Mouse (Mus musculus) kidney, postnatal 25 days (tissue): ENCODE data around the gene Patz1.
A peak's percentile ranks its signal among the peaks of the same experiment; 100 is the strongest.

Source experiments
- DNase-seq, 2 experiments: peaks; one replicate each; pipeline ENCODE4 v3.0.0; 2021; ENCODE audit warnings: mixed read lengths in 2 of 2

Patz1 gene

DNA sequence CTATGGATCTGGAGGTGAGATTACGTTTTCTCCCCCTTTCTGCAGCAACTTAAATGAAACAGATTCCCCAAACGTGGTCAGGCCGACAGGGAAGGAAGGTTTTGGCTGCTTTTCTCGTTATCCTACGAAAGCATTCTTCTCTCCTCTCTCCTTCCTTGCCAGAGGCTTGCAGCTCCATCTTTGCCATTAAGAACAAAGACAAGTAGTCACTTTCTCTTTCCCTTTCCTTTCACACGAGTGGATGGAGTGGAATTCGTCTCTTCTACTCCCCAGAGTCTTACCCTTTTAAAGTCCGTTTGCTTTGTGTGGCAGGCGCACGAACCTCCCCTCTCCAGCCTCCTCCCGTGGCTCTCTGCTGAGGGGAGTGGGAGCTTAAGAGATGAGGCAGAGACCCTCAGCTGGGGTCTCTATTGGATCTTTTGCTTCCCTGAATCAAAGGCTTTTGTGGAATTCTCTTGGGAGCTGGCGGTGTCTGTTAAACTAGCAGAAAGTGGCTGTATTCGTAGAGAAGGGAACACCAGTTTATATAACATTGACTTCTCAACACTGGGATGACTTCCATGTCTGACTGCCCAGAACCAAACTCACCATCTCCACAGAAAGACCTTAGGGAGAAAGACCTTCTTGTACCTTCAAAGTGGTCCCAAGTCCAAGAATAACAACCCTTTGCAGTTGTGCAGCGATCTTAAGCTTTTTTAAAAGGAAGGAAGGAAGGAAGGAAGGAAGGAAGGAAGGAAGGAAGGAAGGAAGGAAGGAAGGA lies 42.5 kb downstream of the Patz1 start:
- no peak for DNase-seq

DNA sequence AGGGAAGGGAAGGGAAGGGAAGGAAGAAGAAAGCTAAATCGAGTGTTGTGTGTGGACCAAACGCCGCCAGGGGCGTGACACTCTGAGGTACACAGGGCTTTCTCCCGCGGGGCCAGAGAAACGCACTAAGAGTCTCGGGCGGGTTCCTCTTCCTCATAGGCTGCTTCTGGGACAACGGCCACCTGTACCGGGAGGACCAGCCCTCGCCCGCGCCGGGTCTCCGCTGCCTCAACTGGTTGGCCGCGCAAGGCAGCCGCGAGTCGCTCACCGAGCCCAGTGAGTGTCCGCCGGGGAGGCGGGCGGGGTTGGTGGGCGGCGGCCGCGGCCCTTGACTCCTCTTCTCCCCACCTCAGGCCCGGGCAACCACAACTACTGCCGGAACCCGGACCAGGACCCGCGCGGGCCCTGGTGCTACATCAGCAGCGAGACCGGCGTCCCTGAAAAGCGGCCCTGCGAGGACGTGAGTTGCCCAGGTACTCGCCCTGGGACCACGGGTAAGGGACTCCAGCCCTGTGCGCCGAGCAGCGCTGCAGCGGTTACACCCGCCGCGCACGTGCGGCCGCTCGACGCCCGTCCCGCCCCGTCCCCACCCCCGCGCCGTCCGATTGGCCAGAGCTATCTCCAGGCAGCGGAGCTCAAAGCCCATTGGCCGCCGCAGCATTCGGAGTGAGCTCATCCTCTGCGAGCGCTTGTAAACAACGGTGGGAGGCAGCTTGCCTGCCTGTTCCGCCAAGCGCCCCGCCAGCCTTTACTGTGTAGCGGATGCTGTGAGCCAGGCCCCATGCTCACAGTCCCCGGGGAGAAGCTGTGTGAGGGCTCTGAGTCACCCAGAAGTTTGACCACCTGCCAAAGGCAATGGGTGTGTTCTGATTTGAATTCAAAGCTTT lies 43.3 kb downstream of the Patz1 start:
- DNase-seq, result peak; percentile 91 to 97

DNA sequence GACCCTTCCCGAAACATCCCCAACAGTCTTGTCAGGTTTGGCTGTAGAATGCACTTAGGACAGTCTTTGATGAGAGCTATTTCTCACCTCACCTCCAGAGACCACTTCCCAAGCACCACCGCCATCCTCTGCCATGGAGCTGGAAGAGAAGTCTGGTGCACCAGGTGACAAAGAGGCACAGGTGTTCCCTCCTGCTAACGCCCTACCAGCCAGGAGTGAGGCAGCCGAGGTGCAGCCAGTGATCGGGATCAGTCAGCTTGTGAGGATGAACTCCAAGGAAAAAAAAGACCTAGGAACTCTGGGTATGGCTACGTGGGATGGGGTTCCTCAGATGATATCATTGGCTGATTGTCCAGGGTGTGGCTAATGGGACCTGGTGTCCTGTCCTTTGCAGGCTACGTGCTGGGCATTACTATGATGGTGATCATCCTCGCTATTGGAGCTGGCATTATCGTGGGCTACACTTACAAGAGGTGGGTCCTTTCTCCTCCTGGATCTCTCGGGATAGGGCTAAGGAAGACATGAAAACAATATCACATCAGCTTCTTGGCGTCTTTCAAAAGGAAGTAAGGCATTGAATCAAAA lies 44.5 kb downstream of the Patz1 start:
- no peak for DNase-seq

DNA sequence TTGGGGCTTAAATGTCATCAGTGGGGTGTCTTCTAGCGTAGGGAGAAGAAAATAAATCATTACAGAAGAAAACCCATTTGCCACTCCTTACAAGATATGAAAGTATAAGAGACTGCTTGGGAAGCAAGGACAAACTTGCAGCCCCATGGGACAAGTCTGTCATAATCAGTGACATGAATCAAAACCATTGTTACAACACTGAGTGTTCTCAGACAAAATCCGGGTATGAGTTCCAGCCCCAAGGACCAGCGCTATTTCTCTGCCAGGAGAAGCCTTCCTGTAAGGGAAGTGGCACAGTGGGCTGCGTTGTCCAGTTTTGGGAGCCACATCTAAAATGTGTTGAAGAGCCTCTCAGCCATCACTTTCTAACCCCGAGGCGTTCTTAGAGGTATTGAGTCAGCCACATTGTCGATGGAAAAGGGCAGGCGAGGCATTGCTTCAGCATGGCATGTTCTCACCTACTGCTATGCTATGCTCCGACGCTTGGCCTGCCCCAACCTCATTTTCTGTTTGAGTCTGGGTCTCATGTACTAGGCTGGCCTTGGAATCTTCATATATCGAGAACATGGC lies 45.6 kb downstream of the Patz1 start:
- no peak for DNase-seq

DNA sequence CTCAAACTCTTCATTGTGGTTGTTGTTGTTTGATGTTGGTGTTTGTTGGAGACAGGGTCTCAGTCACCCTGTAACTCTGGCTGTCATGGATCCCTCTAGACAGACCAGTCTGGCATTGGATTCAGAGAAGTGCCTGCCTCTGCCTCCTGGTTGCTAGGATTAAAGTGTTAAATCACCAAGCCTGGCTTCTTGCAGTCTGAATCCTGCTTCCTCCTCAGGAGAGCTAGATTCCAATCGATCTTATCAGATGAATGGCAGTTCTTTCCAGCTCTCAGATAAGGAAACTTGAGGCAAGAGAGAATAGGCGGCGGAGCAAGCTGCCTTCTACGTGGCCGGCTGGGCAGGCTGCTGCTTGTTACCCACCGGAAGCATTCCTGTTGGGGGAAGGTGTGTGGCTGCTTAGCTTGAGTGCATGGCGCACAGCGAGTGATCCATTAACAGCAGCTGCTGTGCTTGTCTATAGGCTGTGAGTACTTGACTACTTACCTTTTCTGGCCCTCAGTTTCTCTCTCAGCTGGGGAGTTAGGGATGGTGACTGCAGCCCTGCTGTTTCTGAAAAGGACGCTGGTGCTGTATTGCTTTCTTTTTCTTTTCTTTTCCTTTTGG lies 46.1 kb downstream of the Patz1 start:
- DNase-seq, result peak in 1 of 2 experiments; percentile 57

DNA sequence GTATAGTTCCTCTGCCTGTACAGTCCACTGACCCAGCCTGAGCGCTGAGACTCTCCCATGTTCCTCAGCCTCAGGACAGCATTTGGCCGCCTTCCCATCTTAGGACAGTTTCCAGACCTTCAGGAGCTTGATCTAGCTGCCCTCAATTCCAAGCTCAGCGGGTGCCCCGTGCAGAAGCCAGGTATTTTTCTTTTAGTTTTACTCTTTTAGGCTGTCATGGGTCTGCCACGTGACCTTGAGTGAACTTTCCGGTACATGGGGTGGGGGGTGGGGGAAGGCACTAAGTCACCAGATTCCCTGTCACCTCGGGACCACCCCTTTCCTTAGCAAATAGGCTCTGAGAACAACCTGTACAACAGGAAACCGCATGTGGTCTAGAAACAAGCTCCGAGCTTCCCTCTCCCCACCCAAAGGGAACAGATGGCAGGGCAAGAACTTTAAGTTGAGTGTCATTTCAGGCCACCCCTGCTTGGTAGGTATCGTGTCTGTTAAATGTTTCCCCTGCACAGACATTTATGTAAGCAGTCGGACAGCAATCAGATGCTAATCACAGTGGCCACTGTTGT lies 47.1 kb downstream of the Patz1 start:
- DNase-seq, result peak; percentile 62 to 73

DNA sequence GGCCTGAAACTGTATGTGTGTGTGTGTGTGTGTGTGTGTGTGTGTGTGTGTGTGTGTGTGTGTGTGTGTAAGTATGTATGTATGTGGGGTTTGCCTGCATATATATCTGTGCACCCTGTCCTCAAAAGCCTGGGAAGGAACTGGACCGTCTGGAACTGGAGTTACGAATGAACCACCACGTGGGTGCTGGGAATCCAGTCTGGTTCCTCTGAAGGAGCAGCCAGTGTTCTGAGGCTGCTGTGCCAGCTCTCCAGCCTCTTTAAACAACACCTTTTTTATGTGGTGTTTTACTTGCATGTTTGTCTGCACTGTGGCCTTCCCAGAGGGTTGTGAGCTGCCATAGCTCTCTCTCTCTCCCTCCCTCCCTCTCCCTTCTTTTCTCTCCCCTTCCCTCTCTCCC lies 47.9 kb downstream of the Patz1 start:
- no peak for DNase-seq

DNA sequence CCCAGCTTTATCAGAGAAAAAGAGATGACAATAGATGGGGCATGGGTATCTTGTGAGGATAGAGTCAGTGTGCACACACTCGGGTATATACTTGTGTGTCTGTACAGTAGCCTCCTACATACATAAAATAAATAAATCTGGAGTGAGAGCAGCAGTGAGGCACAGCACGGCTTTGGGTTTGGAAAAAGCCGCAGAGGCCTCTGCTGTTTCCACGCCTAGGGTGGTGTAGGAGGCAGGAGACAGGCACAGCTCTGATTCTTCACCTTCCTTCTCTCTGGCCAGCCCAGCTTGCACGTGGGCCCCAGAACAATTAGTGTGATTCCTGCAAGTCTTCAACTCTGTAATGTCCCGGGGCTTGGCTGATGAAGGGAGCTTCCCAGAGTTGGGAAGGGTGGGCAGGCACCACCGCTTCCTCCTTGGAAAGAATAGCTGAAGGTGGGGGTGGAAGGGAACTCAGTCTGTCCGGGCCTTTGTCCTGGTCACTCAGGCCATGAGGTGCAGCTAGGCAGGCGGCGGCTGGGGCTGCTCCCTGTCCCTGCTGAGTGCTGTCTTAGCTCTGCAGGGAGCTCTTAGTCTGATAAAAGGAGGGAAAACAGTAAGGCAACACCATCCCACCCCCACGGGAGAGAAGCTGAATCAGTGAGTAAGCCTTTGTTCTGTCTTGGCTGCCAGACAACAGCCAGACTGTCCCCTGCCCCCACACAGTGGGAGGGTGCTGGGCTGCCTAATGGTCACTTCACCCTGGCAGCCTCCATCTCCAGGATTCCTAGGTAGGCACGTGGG lies 48.7 kb downstream of the Patz1 start:
- DNase-seq, result peak in 1 of 2 experiments; percentile 57

DNA sequence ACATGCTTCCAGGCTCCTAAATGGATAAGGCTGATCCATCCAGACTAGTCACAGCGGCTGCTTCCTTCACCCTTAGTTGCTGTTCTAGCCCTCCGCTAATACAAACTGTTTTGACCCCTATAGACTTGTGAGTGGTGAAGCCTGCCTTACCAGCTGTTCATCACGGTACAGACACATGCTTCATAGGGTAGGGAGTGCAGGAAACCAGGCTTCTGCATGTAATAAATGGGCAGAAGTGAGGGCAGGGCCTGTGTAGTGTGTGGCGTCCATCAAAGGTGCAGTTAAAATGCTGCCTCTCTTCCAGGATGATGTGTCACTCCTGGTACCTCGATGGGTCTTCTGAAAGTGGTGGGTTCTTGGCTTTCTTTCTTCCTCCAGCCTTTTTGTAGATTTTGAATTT lies 49.3 kb downstream of the Patz1 start:
- no peak for DNase-seq

DNA sequence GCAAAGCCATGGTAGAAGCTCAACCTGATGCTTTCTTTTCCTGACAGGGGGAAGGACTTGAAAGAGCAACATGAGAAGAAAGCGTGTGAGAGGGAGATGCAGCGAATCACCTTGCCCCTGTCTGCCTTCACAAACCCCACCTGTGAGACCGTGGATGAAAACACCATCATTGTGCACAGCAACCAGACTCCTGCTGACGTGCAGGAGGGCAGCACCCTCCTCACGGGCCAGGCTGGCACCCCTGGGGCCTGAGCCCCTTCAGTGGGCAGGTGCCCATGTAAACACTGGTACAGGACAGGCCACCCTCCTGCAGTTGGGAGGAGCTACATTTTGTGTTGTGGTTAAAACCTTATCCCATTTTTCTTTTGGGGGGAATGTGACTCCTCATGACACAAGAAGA lies 52.8 kb downstream of the Patz1 start:
- DNase-seq, result no peak

DNA sequence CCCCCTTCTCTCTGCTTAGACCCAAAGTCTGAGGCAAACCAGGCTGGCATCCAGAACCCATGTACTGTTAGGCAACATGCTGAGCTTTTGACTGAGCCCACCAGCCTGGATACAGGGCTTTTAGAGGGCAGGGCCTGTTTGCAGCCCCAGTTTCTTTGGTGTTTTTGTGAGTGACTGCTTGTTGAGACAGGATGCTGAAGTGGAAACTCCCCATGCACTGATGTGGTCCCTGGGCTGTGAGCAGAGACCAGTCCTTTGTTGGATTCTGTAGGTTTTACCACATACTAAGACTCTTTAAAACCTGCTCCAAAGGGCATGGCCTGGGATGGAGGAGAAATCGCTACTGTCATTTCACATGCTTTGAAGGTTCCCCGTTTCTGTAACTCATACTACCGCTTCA lies 56.2 kb downstream of the Patz1 start:
- DNase-seq, result no peak

DNA sequence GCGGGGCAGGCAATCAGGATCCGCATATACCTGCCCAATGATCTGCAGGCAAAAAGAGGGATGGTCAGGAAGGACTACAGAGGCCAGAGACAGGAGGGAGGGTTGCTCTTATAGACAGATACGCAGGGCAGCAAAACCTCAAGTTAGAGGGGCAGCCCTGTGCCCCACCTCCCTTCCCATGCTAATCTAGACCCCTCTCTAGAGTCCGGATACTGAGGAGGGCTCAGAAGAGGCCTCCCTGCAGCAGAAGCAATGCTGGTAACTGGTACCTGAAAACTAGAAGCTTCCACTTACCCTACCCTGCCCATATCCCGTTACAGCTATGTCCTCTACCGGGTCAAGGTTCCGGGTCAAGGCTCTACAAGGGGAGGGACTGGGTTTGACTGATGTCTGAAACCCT lies 57.7 kb downstream of the Patz1 start:
- no peak for DNase-seq

DNA sequence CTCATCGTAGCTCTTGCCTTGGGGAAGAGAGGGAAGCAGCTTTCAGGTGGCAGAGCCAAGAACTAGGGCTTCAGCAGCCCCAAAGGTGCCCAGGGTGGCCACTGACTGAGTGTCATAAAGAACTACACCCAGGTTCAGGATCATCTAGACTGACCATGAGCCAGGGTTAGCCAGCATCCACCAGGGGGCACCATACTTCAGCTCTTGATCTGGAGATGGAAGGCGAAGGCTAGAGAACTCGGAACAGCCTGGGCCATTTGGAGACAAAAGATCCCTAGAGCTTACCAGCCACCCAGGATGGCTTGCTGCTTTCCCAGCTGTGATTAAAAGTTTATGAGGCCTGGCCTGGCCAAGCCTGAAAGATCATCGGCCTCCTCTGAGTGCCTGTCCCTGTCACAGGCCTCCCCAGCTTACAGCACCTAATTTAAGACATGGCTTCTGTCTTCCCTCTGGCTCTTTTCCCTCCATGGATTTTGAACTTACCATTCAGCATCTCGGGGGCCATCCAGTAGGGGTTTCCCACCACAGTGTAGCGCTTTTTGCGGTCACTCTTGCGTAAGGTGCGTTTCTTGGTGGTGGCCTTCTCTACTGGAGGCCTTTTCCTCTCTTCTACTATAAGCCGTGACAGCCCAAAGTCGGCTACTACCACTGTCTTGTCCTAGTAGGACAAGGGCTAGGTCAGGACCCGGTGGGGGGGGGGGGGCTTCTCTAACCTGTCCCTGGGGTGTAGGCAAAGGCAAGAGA lies 58.6 kb downstream of the Patz1 start:
- DNase-seq, result peak; percentile 87 to 94

DNA sequence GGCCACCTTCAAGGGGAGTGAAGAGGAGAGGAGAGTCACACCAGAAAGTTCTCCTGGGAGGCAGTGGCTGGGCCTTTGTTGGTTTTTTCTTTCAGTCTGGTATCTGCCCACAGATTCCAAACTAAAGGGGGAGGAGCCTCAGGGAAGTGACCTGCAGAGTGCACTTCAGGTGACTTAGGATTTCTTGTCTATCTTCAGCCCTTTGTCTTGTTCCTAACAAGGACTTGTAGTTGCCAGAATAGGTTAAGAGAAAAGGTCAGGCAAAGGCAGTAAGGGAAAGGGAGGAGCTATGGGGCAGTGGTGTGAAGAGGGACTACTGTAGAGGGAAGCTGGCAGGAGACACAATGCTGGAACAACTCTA lies 59.1 kb downstream of the Patz1 start:
- no peak for DNase-seq

DNA sequence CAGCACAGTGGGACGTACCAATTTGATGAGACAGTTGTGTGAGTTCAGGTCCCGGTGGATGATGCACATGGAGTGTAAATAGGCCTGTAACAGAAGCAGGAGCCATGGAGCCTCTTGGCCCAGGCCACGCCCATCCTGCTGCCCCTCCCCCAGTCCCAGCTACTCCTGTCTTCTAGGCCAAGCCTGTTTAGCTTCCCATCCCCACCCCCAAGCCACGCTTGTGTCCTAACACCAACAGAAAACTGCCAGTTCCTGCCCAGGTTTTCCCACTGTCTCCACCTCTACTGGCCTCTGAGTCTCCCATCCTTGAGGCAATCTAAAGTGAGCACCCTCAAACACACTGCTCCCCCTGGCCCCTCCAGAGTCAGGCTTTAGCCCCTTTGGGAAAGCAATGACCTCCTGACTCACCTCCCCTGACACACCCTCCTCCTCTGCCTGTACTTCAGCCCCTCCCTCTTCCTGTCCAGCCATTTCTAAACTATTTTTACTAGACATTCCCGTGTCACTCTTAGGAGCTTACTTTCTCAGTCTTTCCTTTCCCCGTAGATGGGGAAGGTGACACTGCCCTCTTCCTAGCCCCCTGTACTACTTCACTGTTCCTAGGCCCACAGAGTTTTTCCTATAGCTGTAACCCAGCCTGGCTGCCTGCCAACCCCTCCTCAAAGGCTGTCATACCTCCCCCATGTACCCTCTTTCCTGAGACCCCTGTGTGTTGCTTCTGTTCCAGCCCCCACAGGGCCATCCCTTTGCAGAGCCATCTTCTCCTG lies 60.1 kb downstream of the Patz1 start:
- peak; percentile 63 to 71 for DNase-seq

DNA sequence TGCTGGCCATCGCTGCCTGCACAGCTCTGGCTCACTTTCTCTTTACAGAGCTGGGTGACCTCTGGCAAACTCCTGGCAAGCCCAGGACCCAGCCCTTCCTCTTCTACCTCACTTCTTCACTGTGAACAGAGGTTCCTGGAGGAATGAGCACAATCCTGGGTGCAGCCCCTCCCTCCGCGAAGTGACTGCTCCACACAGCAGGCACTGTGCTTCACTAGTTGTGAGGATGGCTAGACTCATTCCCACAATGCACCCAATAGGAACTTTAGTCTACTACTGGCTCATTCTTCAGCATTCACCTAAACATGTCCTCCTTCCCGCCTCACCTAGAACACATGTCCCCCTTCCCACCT lies 60.6 kb downstream of the Patz1 start:
- DNase-seq, result no peak

DNA sequence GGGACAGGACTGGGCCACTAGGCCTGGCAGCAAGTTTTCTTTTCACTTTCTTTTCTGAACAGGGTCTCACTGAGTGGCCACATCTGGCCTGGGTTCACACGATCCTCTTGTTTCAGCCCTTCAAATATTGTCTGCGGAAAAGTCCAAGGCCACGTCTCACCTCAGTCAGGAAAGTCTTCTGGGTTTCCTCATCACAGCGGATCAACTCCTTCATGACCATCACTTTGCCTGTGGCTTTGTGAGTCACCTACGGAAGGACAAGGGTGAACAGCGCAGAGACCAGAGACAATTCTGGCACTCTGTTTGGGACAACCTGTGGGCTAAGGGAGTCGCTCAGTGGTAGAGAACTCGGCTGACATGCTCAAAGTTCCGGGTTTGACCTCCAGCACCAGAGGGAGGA lies 63.5 kb downstream of the Patz1 start:
- DNase-seq, result no peak

DNA sequence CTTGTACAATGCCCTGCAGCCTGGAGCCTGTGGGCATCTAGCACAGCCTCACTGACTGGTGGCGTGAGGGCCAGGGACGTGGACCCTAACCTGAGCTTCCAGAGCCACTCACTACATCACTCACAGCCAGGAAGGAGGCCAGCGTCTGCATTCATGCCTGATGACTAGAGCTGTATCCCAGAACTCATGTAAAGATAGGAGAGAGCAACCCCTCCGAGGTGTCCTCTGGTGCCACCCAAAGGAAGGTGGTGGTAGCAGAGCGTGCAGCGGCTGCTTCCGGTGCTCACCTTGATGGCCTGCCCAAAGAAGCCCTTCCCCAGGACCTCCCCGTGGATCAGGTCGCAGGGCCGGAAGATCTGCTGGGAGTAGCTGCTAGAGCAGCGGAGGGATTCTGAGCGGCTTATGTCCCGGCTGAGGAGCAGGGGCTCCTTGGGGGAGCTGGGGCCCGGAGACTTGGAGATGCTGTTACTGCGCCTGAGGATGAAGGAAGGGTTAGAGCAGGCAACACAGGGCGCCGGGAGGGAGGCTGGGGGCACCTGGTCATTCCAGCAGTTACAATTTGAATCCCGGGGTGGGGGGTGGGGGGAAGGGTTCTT lies 64.4 kb downstream of the Patz1 start:
- DNase-seq, result no peak
